Mouse (Mus musculus): ENCODE measurements around the gene C1s1. TPM values are rescaled to one million over a fixed set of nuclear protein-coding genes. Genes with fewer than 3 reads are reported as not detected.

The C1s1 gene
- polyA plus RNA-seq, 1 experiment, result 3.9 TPM

DNA sequence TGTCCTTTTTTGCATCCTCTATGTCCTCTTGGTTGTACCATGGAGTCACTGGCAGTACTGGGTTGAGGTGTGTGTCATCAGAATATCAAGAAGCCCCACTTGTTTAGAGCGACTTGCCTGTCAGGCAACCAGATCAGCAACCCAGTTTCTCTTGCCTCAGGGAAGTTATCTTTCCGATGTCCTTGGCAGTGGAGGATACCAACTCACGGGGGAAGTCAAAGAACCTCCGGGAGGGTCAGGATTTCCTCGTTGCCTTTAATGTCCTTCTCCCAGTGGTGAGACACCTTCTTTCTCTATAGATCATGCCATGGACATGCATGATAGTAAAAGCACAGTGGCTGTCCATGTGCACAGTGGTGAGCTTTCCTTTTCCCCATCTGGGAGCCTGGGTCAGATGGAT is 40.1 kb downstream of the C1s1 start:
- H3K9me3 ChIP-seq (replicated peaks; ENCODE audit: control insufficient read depth, insufficient read depth, low read length, poor library complexity, severe bottlenecking), result no peaks in the 10 kb centered on the region
- H3K4me3 ChIP-seq (ENCODE audit: low read depth, low read length), result no peak overlapping the region
- no peak overlapping the region for H3K27ac ChIP-seq (ENCODE audit: insufficient read depth, low read length)
- no peak for TF ChIP-seq POLR2A (IDR thresholded peaks at IDR 0.05; ENCODE audit: insufficient read depth, low read length)
- no peak for TF ChIP-seq EP300 (IDR thresholded peaks at IDR 0.05; ENCODE audit: insufficient read depth, low read depth, low read length)
- no peak for TF ChIP-seq CTCF (IDR thresholded peaks at IDR 0.05; ENCODE audit: low read depth, low read length)
- H3K36me3 ChIP-seq (ENCODE audit: control insufficient read depth, insufficient read depth, low read length, poor library complexity, severe bottlenecking), result no peaks in the 10 kb centered on the region
- no peak overlapping the region for H3K9ac ChIP-seq (ENCODE audit: low read depth, poor library complexity, severe bottlenecking)
- no peaks in the 10 kb centered on the region for H3K4me1 ChIP-seq (ENCODE audit: control insufficient read depth, insufficient read depth, low read length)
- H3K27me3 ChIP-seq (ENCODE audit: control insufficient read depth, insufficient read depth, low read length, poor library complexity, severe bottlenecking), result no peaks in the 10 kb centered on the region

DNA sequence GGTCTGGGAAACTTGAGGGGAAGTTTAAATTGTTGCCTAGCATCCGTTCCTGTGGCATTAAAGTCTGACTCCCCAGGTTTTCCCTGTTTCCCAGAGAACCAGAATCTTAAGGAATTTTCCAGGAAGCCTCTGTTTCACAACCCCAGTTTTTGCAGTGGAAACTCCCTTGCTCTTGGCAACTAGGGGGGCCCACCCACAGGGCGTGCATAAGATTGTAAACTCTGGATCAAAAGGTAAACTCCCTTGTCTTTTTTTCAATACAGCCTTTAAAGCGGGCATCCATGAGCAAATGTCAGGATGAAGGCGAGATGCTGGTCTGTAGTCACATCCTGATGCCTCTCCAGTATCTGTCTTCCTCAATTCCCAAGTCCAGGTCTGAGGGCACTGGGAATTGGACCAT is 40.7 kb downstream of the C1s1 start:
- no peaks in the 10 kb centered on the region for H3K9me3 ChIP-seq (replicated peaks; ENCODE audit: control insufficient read depth, insufficient read depth, low read length, poor library complexity, severe bottlenecking)
- no peaks in the 10 kb centered on the region for H3K4me1 ChIP-seq (ENCODE audit: control insufficient read depth, insufficient read depth, low read length)
- no peaks in the 10 kb centered on the region for H3K36me3 ChIP-seq (ENCODE audit: control insufficient read depth, insufficient read depth, low read length, poor library complexity, severe bottlenecking)
- H3K9ac ChIP-seq (ENCODE audit: low read depth, poor library complexity, severe bottlenecking), result no peak overlapping the region
- no peak overlapping the region for H3K4me3 ChIP-seq (ENCODE audit: low read depth, low read length)
- no peak for TF ChIP-seq POLR2A (IDR thresholded peaks at IDR 0.05; ENCODE audit: insufficient read depth, low read length)
- TF ChIP-seq CTCF (IDR thresholded peaks at IDR 0.05; ENCODE audit: low read depth, low read length), result no peak
- no peak for TF ChIP-seq EP300 (IDR thresholded peaks at IDR 0.05; ENCODE audit: insufficient read depth, low read depth, low read length)
- H3K27ac ChIP-seq (ENCODE audit: insufficient read depth, low read length), result no peak overlapping the region
- H3K27me3 ChIP-seq (ENCODE audit: control insufficient read depth, insufficient read depth, low read length, poor library complexity, severe bottlenecking), result no peaks in the 10 kb centered on the region

DNA sequence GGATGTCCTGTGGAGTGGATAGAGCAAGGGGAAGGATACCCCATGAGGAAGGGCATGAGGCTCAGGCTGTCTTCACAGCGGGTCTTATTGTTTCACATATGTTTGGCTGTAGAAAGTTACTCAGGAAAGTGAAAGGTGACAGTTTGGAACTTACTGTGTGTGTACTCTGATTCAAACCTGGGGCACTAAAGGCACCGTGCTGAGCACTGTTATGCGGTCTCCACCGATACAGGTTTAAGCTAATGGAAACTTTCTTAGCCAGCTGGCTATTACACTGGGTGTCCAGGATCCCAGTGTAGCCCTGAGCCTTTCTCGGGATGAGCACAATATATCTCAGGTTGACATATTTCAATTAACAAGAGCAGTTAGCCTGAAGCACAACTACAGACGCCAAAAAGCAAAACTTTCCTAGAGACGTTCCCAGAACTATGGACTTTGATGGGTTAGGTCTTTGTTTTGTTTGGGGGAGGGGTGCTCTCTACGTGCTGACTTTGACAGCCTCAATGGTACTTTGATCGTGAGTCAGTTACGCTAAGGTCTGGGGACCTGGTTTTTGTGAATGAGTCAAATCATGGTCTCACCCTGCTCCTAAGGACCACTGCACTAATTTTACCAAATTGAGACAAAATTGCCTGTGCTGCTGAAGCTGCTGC is 42.1 kb downstream of the C1s1 start:
- Histone ChIP-seq H3K27me3 (ENCODE audit: control insufficient read depth, insufficient read depth, low read length, poor library complexity, severe bottlenecking) (no peaks in the 10 kb centered on the region), H3K27ac (ENCODE audit: insufficient read depth, low read length) (no peak overlapping the region), H3K9ac (ENCODE audit: low read depth, poor library complexity, severe bottlenecking) (no peak overlapping the region), H3K4me3 (ENCODE audit: low read depth, low read length) (no peak overlapping the region), H3K9me3 (replicated peaks; ENCODE audit: control insufficient read depth, insufficient read depth, low read length, poor library complexity, severe bottlenecking) (no peaks in the 10 kb centered on the region; the same call in 1 of the 2 replicates), H3K4me1 (ENCODE audit: control insufficient read depth, insufficient read depth, low read length) (no peaks in the 10 kb centered on the region), H3K36me3 (ENCODE audit: control insufficient read depth, insufficient read depth, low read length, poor library complexity, severe bottlenecking) (no peaks in the 10 kb centered on the region)
- TF ChIP-seq POLR2A (IDR thresholded peaks at IDR 0.05; ENCODE audit: insufficient read depth, low read length) (no peak), EP300 (IDR thresholded peaks at IDR 0.05; ENCODE audit: insufficient read depth, low read depth, low read length) (no peak), CTCF (IDR thresholded peaks at IDR 0.05; ENCODE audit: low read depth, low read length) (no peak)

DNA sequence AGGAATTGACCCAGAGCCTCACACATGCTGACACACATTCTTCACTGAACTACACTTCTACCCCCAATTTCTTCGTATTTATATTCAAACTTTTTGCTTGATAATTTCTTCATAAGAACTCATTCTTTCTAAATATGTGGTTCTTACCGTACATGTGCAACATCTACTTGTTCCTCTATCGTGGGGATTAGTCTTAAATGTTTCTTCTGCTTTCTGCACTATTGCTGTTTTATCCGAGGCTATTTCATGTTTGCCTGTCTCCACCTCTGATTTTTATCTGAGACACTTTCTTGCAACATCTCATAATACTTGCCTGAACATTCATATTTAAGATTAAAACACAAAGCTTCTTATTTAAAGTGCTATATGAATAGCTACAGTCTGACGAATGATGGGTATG is 46.1 kb downstream of the C1s1 start:
- H3K36me3 ChIP-seq (ENCODE audit: control insufficient read depth, insufficient read depth, low read length, poor library complexity, severe bottlenecking), result no peaks in the 10 kb centered on the region
- TF ChIP-seq CTCF (IDR thresholded peaks at IDR 0.05; ENCODE audit: low read depth, low read length), result no peak
- no peak for TF ChIP-seq POLR2A (IDR thresholded peaks at IDR 0.05; ENCODE audit: insufficient read depth, low read length)
- H3K4me1 ChIP-seq (ENCODE audit: control insufficient read depth, insufficient read depth, low read length), result no peaks in the 10 kb centered on the region
- no peak overlapping the region for H3K4me3 ChIP-seq (ENCODE audit: low read depth, low read length)
- H3K9ac ChIP-seq (ENCODE audit: low read depth, poor library complexity, severe bottlenecking), result no peak overlapping the region
- H3K27ac ChIP-seq (ENCODE audit: insufficient read depth, low read length), result no peak overlapping the region
- no peaks in the 10 kb centered on the region for H3K27me3 ChIP-seq (ENCODE audit: control insufficient read depth, insufficient read depth, low read length, poor library complexity, severe bottlenecking)
- H3K9me3 ChIP-seq (replicated peaks; ENCODE audit: control insufficient read depth, insufficient read depth, low read length, poor library complexity, severe bottlenecking), result no peaks in the 10 kb centered on the region; the same call in 1 of the 2 replicates

DNA sequence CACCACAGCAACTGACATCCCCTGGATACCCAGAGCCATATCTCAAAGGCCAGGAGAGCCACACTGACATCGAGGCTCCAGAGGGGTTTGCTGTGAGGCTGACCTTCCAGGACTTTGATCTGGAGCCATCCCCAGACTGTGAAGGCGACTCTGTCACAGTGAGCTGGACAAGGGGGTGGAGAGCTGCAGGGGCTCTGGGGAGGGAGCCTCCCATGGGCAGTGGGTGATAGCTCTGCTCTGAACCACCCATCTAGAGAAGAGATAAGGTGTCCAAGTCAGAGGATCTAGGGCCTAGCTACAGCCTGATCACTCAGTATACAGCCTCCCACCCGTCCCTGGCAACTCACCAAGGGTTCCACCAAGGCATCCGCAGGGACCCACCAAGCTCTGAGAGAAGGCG is 48.3 kb downstream of the C1s1 start:
- Histone ChIP-seq H3K27me3 (ENCODE audit: control insufficient read depth, insufficient read depth, low read length, poor library complexity, severe bottlenecking) (no peaks in the 10 kb centered on the region), H3K9me3 (replicated peaks; ENCODE audit: control insufficient read depth, insufficient read depth, low read length, poor library complexity, severe bottlenecking) (no peaks in the 10 kb centered on the region; the same call in 1 of the 2 replicates), H3K36me3 (ENCODE audit: control insufficient read depth, insufficient read depth, low read length, poor library complexity, severe bottlenecking) (no peaks in the 10 kb centered on the region), H3K4me1 (ENCODE audit: control insufficient read depth, insufficient read depth, low read length) (no peaks in the 10 kb centered on the region), H3K27ac (ENCODE audit: insufficient read depth, low read length) (no peak overlapping the region), H3K4me3 (ENCODE audit: low read depth, low read length) (no peak overlapping the region), H3K9ac (ENCODE audit: low read depth, poor library complexity, severe bottlenecking) (no peak overlapping the region)
- TF ChIP-seq EP300 (IDR thresholded peaks at IDR 0.05; ENCODE audit: insufficient read depth, low read depth, low read length) (no peak), CTCF (IDR thresholded peaks at IDR 0.05; ENCODE audit: low read depth, low read length) (no peak), POLR2A (IDR thresholded peaks at IDR 0.05; ENCODE audit: insufficient read depth, low read length) (no peak)

DNA sequence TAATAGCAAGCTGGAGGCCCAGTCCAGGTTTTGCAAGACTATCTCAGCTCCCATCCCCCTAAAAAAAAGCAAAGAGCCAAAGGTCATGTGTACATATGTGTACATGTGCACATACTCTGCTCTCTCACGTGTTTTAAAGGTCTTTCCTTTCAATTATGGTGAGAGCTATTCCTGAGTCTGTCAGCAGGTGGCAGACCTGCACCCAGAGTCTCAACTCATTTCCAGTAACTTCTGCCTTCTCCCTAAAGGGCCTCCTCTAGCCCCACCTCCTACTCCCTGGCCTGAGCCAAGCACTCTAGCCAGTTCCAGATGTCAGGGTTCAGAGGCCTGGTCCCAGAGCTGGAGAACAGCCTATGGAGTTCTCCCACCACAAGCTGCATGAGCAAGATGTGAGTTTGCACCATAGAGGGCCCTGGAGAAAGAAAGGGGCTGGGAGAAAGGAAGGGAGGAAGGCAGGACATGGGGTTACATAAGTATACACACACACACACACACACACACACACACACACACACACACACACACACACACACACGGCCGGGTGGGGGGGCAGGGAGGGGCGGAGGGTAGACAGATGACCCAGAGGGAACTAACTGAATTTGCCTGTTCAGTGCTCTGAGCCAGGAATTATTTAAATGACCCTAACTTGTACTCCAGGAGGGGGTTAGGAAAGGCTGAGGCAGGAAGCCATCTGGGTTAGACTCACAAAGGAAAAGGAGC is 49.2 kb downstream of the C1s1 start, which contains the start of gene C1rl:
C1rl (plus strand) TSS at position 272 of the 720 bp plus-strand sequence.
- Histone ChIP-seq H3K9ac (ENCODE audit: low read depth, poor library complexity, severe bottlenecking) (peak within 1 kb of the TSS; percentile 7; the same call in 1 of the 2 replicates), H3K4me1 (ENCODE audit: control insufficient read depth, insufficient read depth, low read length) (no peaks in the 10 kb centered on the region), H3K27ac (ENCODE audit: insufficient read depth, low read length) (no peak within 1 kb of the TSS)

More for the DNA sequence above, 49.2 kb downstream of the C1s1 start, which contains the start of gene C1rl:
- H3K9me3 ChIP-seq (replicated peaks; ENCODE audit: control insufficient read depth, insufficient read depth, low read length, poor library complexity, severe bottlenecking), result no peaks in the 10 kb centered on the region; the same call in 1 of the 2 replicates
- H3K36me3 ChIP-seq (ENCODE audit: control insufficient read depth, insufficient read depth, low read length, poor library complexity, severe bottlenecking), result no peaks in the 10 kb centered on the region
- H3K27me3 ChIP-seq (ENCODE audit: control insufficient read depth, insufficient read depth, low read length, poor library complexity, severe bottlenecking), result no peaks in the 10 kb centered on the region
- TF ChIP-seq POLR2A (IDR thresholded peaks at IDR 0.05; ENCODE audit: insufficient read depth, low read length) (no peak), CTCF (IDR thresholded peaks at IDR 0.05; ENCODE audit: low read depth, low read length) (peak; percentile 49), EP300 (IDR thresholded peaks at IDR 0.05; ENCODE audit: insufficient read depth, low read depth, low read length) (0 out of 2 replicates have a peak, but pooled peaks have one; percentile 9)
- H3K4me3 ChIP-seq (ENCODE audit: low read depth, low read length), result peak within 1 kb of the TSS; percentile 4; the same call in 1 of the 2 replicates
